Mouse (Mus musculus): ENCODE measurements around the gene Gm42688. TPM values are rescaled to one million over a fixed set of nuclear protein-coding genes. Genes with fewer than 3 reads are reported as not detected.

Gm42688 gene
- polyA plus RNA-seq, 1 experiment: 4.2 TPM

DNA sequence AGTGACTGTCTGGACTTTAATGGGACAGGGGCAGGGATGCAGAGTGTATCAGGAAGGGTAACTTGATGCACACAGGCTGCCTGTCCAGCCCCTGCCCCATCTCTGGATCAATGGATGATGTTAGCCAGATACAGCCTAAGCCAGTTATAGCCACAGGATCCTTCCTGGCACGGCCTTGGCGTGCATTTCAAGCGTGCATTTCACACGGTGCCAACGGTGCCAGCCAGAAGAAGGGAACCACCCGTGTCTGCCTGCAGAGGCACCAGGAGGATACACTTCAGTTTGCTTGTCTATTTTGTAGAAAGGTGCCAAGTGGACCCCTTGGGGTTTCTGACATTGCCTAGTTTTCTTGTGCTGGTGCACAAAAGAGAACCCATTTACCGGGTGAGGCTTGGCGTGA is 38.6 kb downstream of the Gm42688 start:
- H3K27ac ChIP-seq (ENCODE audit: insufficient read depth, low read depth, low read length): no peak overlapping the region
- TF ChIP-seq CTCF (IDR thresholded peaks at IDR 0.05; ENCODE audit: extremely low read depth, insufficient read length, insufficient replicate concordance, low read depth, low read length) (no peak), POLR2A (IDR thresholded peaks at IDR 0.05; ENCODE audit: low read depth, low read length) (no peak)
- peaks cover 6% of the 10 kb centered on the region; the same call in 1 of the 2 replicates for H3K36me3 ChIP-seq (ENCODE audit: control insufficient read depth, insufficient read depth, low read length)
- no peak overlapping the region for H3K4me3 ChIP-seq (ENCODE audit: low read depth, low read length)
- H3K27me3 ChIP-seq (ENCODE audit: control insufficient read depth, insufficient read depth, low read length): no peaks in the 10 kb centered on the region
- 91% methylated on average over 8 of the region's 8 CpGs for WGBS
- H3K4me1 ChIP-seq (ENCODE audit: control insufficient read depth, insufficient read depth, insufficient read length, low read length): peaks cover 11% of the 10 kb centered on the region

DNA sequence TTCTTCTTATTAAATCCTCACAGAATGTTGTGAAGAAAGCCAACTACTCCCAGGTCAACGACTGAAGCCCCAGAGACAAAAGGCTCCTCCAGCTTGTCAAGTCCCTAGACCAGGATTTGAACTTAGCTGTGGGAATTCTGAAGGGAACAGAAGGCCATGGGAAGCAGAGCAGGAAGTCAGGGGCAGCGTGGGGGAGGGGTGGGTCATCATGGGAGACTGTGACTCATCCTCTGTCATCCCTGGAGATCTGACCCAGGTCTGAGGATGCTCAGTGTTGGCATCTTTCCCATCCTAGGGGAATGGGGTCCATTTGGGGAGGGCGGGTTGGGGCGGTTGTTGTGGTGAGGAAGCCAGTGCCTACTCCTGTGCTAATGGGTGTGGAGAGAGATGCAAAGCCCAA is 40.2 kb downstream of the Gm42688 start:
- Histone ChIP-seq H3K4me1 (ENCODE audit: control insufficient read depth, insufficient read depth, insufficient read length, low read length) (peaks cover 9% of the 10 kb centered on the region), H3K27ac (ENCODE audit: insufficient read depth, low read depth, low read length) (no peak overlapping the region), H3K4me3 (ENCODE audit: low read depth, low read length) (no peak overlapping the region), H3K27me3 (ENCODE audit: control insufficient read depth, insufficient read depth, low read length) (no peaks in the 10 kb centered on the region), H3K36me3 (ENCODE audit: control insufficient read depth, insufficient read depth, low read length) (peaks cover 6% of the 10 kb centered on the region; the same call in 1 of the 2 replicates)
- 67% methylated on average over 4 of the region's 4 CpGs for WGBS
- TF ChIP-seq POLR2A (IDR thresholded peaks at IDR 0.05; ENCODE audit: low read depth, low read length) (no peak), CTCF (IDR thresholded peaks at IDR 0.05; ENCODE audit: extremely low read depth, insufficient read length, insufficient replicate concordance, low read depth, low read length) (no peak)

DNA sequence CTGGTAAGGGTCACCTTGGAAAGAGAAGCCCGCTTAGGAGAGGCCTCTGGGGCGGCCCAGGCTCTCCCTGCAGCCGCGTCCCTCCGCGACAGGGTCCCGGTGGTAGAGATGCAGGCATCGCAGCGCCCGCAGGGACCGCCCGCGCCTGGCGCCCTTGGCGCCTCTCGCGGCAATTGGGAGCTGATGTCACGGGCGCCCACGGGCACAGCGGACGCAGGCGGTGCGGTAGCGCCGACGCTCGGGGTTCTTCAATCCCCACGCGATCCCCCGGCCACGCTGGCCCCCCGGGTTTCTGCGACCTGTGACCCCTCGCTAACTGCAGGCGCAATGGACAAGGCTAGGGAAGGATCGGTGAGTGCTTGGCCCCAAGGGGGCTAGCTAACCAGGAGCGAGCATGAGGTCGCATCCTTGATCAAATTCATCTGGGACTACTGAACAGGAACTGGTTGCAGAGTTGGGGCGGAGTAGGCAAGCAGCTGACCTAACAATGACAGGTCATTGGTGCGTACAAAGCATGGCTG is 40.9 kb downstream of the Gm42688 start:
- Histone ChIP-seq H3K27me3 (ENCODE audit: control insufficient read depth, insufficient read depth, low read length) (no peaks in the 10 kb centered on the region), H3K36me3 (ENCODE audit: control insufficient read depth, insufficient read depth, low read length) (peaks cover 10% of the 10 kb centered on the region; the same call in 1 of the 2 replicates), H3K4me3 (ENCODE audit: low read depth, low read length) (no peak overlapping the region), H3K4me1 (ENCODE audit: control insufficient read depth, insufficient read depth, insufficient read length, low read length) (peaks cover 9% of the 10 kb centered on the region), H3K27ac (ENCODE audit: insufficient read depth, low read depth, low read length) (no peak overlapping the region)
- no peak for TF ChIP-seq CTCF (IDR thresholded peaks at IDR 0.05; ENCODE audit: extremely low read depth, insufficient read length, insufficient replicate concordance, low read depth, low read length)
- no peak for TF ChIP-seq POLR2A (IDR thresholded peaks at IDR 0.05; ENCODE audit: low read depth, low read length)
- 58% methylated on average over 41 of the region's 41 CpGs for WGBS

DNA sequence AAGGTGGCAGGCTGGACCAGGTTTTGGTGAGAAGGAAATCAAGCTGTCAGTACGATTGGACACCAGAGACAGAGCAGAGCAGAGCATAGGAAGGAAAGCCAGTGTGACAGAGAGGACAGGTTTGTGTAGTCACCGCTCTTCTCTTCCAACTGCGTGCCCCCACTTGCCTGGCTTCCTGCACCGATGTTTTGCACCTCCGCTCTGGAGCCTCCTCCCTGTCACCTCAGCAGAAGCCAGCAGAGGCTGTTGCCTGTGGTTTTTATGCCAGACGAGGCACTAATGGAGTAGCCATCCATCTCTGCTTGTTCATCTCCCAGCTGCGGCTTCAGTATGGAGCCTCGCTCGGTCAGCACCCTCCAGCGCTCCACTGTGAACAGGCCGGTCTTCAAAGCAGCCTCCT is 41.5 kb downstream of the Gm42688 start:
- Histone ChIP-seq H3K27ac (ENCODE audit: insufficient read depth, low read depth, low read length) (no peak overlapping the region), H3K4me1 (ENCODE audit: control insufficient read depth, insufficient read depth, insufficient read length, low read length) (peaks cover 6% of the 10 kb centered on the region), H3K4me3 (ENCODE audit: low read depth, low read length) (no peak overlapping the region), H3K27me3 (ENCODE audit: control insufficient read depth, insufficient read depth, low read length) (no peaks in the 10 kb centered on the region), H3K36me3 (ENCODE audit: control insufficient read depth, insufficient read depth, low read length) (peaks cover 16% of the 10 kb centered on the region; the same call in 1 of the 2 replicates)
- TF ChIP-seq POLR2A (IDR thresholded peaks at IDR 0.05; ENCODE audit: low read depth, low read length) (no peak), CTCF (IDR thresholded peaks at IDR 0.05; ENCODE audit: extremely low read depth, insufficient read length, insufficient replicate concordance, low read depth, low read length) (no peak)
- WGBS: 87% methylated on average over 11 of the region's 11 CpGs

DNA sequence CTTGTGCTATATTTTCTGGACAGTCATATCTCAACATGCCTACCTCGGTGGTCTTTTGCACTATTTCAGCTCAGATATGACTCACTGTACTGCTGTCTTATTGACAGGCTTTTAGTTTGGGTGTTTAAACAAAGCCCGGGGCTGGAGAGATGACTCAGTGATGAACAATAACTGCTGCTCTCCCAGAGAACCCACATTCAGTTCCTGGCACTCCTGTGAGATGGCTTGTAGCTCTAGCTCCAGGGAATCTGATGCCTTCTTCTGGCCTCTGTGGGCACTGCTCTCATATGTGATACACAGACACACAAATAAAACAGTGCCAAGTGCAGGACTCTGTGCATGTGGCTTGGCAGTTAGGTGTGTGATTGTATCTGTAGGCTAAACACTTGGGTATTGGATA is 43.8 kb downstream of the Gm42688 start:
- H3K27ac ChIP-seq (ENCODE audit: insufficient read depth, low read depth, low read length): no peak overlapping the region
- TF ChIP-seq CTCF (IDR thresholded peaks at IDR 0.05; ENCODE audit: extremely low read depth, insufficient read length, insufficient replicate concordance, low read depth, low read length): no peak
- TF ChIP-seq POLR2A (IDR thresholded peaks at IDR 0.05; ENCODE audit: low read depth, low read length): no peak
- H3K27me3 ChIP-seq (ENCODE audit: control insufficient read depth, insufficient read depth, low read length): no peaks in the 10 kb centered on the region
- WGBS: 53% methylated on average over 2 of the region's 2 CpGs
- H3K36me3 ChIP-seq (ENCODE audit: control insufficient read depth, insufficient read depth, low read length): peaks cover 20% of the 10 kb centered on the region; the same call in 1 of the 2 replicates
- no peak overlapping the region for H3K4me3 ChIP-seq (ENCODE audit: low read depth, low read length)
- H3K4me1 ChIP-seq (ENCODE audit: control insufficient read depth, insufficient read depth, insufficient read length, low read length): 0 out of 2 replicates have a peak, but pooled peaks cover 3% of the 10 kb centered on the region

DNA sequence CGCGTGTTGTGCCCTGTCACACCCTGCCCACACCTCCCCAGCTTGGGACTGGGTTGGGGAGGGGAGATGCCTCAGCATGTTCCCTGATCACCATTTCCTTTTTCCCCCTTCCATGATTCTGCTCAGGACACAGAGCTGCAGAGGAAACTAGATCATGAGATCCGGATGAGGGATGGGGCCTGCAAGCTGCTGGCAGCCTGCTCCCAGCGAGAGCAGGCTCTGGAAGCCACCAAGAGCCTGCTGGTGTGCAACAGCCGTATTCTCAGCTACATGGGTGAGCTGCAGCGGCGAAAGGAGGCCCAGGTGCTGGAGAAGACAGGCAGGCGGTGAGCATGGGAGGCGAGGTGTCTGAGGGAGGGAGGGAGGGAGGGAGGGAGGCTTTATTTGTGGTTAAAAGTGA is 44.4 kb downstream of the Gm42688 start:
- WGBS: 86% methylated on average over 9 of the region's 9 CpGs

DNA sequence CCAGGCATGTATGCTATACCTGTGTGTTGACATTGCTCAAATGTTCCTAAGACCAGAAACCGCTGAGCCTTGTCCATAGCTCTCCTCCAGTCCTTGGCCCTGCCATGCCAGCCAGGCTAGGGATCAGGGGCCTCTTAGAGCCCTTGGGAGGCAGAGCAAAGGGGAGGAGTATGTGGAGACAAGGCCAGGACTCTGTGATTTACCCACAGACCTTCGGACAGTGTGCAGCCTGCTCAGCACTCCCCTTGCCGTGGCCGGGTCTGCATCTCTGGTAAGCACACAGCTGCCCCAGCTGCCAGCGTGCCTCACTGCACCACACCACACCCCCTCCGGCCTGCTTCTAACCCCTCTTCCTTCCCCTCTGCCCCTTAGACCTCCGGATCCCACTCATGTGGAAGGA is 45.9 kb downstream of the Gm42688 start:
- no peak overlapping the region for H3K27ac ChIP-seq (ENCODE audit: insufficient read depth, low read depth, low read length)
- H3K36me3 ChIP-seq (ENCODE audit: control insufficient read depth, insufficient read depth, low read length): peaks cover 23% of the 10 kb centered on the region; the same call in 1 of the 2 replicates
- TF ChIP-seq POLR2A (IDR thresholded peaks at IDR 0.05; ENCODE audit: low read depth, low read length): no peak
- TF ChIP-seq CTCF (IDR thresholded peaks at IDR 0.05; ENCODE audit: extremely low read depth, insufficient read length, insufficient replicate concordance, low read depth, low read length): no peak
- 0 out of 2 replicates have a peak, but pooled peaks cover 3% of the 10 kb centered on the region for H3K4me1 ChIP-seq (ENCODE audit: control insufficient read depth, insufficient read depth, insufficient read length, low read length)
- no peak overlapping the region for H3K4me3 ChIP-seq (ENCODE audit: low read depth, low read length)
- WGBS: 70% methylated on average over 7 of the region's 7 CpGs
- H3K27me3 ChIP-seq (ENCODE audit: control insufficient read depth, insufficient read depth, low read length): no peaks in the 10 kb centered on the region

More for the DNA sequence above, 44.4 kb downstream of the Gm42688 start:
- H3K36me3 ChIP-seq (ENCODE audit: control insufficient read depth, insufficient read depth, low read length): peaks cover 22% of the 10 kb centered on the region; the same call in 1 of the 2 replicates
- TF ChIP-seq POLR2A (IDR thresholded peaks at IDR 0.05; ENCODE audit: low read depth, low read length) (no peak), CTCF (IDR thresholded peaks at IDR 0.05; ENCODE audit: extremely low read depth, insufficient read length, insufficient replicate concordance, low read depth, low read length) (no peak)
- H3K4me1 ChIP-seq (ENCODE audit: control insufficient read depth, insufficient read depth, insufficient read length, low read length): 0 out of 2 replicates have a peak, but pooled peaks cover 3% of the 10 kb centered on the region
- no peak overlapping the region for H3K4me3 ChIP-seq (ENCODE audit: low read depth, low read length)
- H3K27ac ChIP-seq (ENCODE audit: insufficient read depth, low read depth, low read length): no peak overlapping the region
- H3K27me3 ChIP-seq (ENCODE audit: control insufficient read depth, insufficient read depth, low read length): no peaks in the 10 kb centered on the region
